Mouse (Mus musculus) neural tube, embryonic 11.5 days (tissue): ENCODE data around the gene Cfap126. TPM values are rescaled to one million over a fixed set of nuclear protein-coding genes. Genes with fewer than 3 reads are reported as not detected.

Source experiments
- ATAC-seq: fragments of 200-750 bp; cut with Nextera tagmentation; 2 replicates; pipeline ENCODE4 v1.8.0; 2017; ENCODE audit warnings: moderate number of reproducible peaks, mild to moderate bottlenecking, moderate TSS enrichment, moderate library complexity; ENCODE audit not compliant: insufficient read depth, low FRiP score, low TSS enrichment
- DNase-seq: peaks from one replicate; pipeline ENCODE4 v3.0.0-alpha.2; 2015; ENCODE audit warnings: low spot score
- H3K27ac ChIP-seq: fragments of 300-500 bp; sonication (generic); 2 replicates; pipeline ENCODE4 v1.5.1; 2014; ENCODE audit warnings: low read depth, mild to moderate bottlenecking, low read length
- H3K27me3 ChIP-seq: fragments of 300-500 bp; sonication (generic); 2 replicates; pipeline ENCODE4 v1.6.1; 2014; ENCODE audit warnings: mild to moderate bottlenecking, low read length, mixed read lengths; ENCODE audit not compliant: control insufficient read depth, insufficient read depth
- H3K36me3 ChIP-seq: fragments of 300-500 bp; sonication (generic); 2 replicates; pipeline ENCODE4 v1.6.1; 2014; ENCODE audit warnings: mild to moderate bottlenecking, low read length, moderate library complexity, mixed read lengths; ENCODE audit not compliant: control insufficient read depth, insufficient read depth
- H3K4me1 ChIP-seq: fragments of 300-500 bp; sonication (generic); 2 replicates; pipeline ENCODE4 v1.6.1; 2014; ENCODE audit warnings: low read length, mixed read lengths; ENCODE audit not compliant: control insufficient read depth, insufficient read depth
- H3K4me2 ChIP-seq: fragments of 300-500 bp; sonication (generic); 2 replicates; pipeline ENCODE4 v1.6.1; 2014; ENCODE audit warnings: low read depth, mild to moderate bottlenecking, moderate library complexity
- H3K4me3 ChIP-seq: fragments of 300-500 bp; sonication (generic); 2 replicates; pipeline ENCODE4 v1.5.1; 2014; ENCODE audit warnings: low read depth, low read length
- H3K9ac ChIP-seq: fragments of 300-500 bp; sonication (generic); 2 replicates; pipeline ENCODE4 v1.6.1; 2014; ENCODE audit warnings: mild to moderate bottlenecking, low read length
- H3K9me3 ChIP-seq: fragments of 300-500 bp; sonication (generic); 2 replicates; pipeline ENCODE4 v1.6.1; 2016; ENCODE audit warnings: low read length; ENCODE audit not compliant: control insufficient read depth
- WGBS: fragments of 180-500 bp; shearing (Covaris S2); extraction: QIAGEN DNeasy Blood & Tissue Kit; methylation state at CpG from one replicate; pipeline ENCODE4 v1.1.7; 2014; 5-methylcytosine and 5-hydroxymethylcytosine counted together
- polyA plus RNA-seq: library from polyadenylated mRNA; unstranded; fragments of >200 nt; fragmentation: Nextera tagmentation; extraction: Ambion mirVana; gene quantifications from 2 replicates; pipeline ENCODE4 v1.2.1, GENCODE M21; 2014

Gene Cfap126
- polyA plus RNA-seq, 1 experiment from 2014 or later: 2.2 TPM

DNA sequence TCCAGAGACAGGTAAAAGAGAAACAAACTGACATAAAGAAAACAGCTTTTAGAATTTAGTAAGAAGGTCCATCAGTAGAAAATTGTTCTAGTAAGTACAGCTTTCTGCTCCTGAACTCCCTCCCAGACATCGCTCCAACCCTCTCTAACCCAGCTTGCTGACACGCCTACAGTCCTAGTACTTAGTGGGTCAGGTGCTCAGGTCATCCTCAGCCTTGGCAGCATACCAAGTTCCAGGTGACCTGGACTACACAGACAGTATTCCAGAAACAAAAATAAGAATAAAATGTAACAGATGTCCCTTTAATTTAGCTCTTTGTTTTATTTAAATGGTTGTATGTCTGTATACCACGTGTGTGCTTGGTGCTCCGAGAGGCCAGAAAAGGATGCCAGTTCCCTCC is 38.2 kb downstream of the Cfap126 start:
- H3K4me1 ChIP-seq: peaks cover 4% of the 10 kb centered on the region; the same call in 1 of the 2 replicates
- no peak overlapping the region for H3K9ac ChIP-seq
- H3K27ac ChIP-seq: no peak overlapping the region
- H3K36me3 ChIP-seq: no peaks in the 10 kb centered on the region
- ATAC-seq (no peak), DNase-seq (no peak)
- no peaks in the 10 kb centered on the region for H3K27me3 ChIP-seq
- 83% methylated on average over 4 of the region's 4 CpGs for WGBS
- H3K4me3 ChIP-seq: no peak overlapping the region
- H3K9me3 ChIP-seq: no peaks in the 10 kb centered on the region
- H3K4me2 ChIP-seq: no peak overlapping the region

GRCm38 (mm10) chr1:171156644-171157043 is 42.9 kb downstream of the Cfap126 start:
- 71% methylated on average over 3 of the region's 3 CpGs for WGBS
- Histone ChIP-seq H3K9ac (no peak overlapping the region), H3K27me3 (peaks cover 19% of the 10 kb centered on the region), H3K4me3 (no peak overlapping the region), H3K4me1 (no peaks in the 10 kb centered on the region), H3K27ac (no peak overlapping the region), H3K4me2 (no peak overlapping the region), H3K36me3 (no peaks in the 10 kb centered on the region), H3K9me3 (no peaks in the 10 kb centered on the region)
- ATAC-seq (no peak), DNase-seq (no peak)

DNA sequence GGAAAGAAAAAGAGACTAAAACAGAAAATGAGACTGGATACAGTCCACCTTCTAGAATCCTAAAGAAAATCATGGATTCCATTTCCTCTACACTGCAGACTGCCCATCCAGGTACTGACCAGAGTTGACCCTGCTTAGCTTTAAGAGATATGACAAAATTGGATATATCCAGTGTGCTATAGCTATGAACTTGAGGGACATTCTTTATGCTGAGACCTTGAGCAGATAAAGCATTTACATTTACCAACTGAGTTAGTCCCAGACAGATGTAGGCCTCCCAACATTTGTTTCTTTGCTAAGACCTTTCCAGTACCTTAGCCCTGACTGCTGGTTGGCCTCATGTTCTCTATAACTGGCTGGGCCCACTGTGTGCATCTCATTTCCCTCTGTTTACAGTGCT is 44.2 kb downstream of the Cfap126 start:
- H3K9me3 ChIP-seq: no peaks in the 10 kb centered on the region
- H3K4me1 ChIP-seq: no peaks in the 10 kb centered on the region
- DNase-seq (no peak), ATAC-seq (no peak)
- H3K4me3 ChIP-seq: no peak overlapping the region
- H3K36me3 ChIP-seq: no peaks in the 10 kb centered on the region
- H3K27me3 ChIP-seq: peaks cover 19% of the 10 kb centered on the region
- H3K4me2 ChIP-seq: no peak overlapping the region
- H3K9ac ChIP-seq: no peak overlapping the region
- no peak overlapping the region for H3K27ac ChIP-seq

- Histone ChIP-seq H3K27me3 (peaks cover 19% of the 10 kb centered on the region), H3K9ac (no peak overlapping the region), H3K36me3 (no peaks in the 10 kb centered on the region), H3K27ac (no peak overlapping the region), H3K4me1 (no peaks in the 10 kb centered on the region), H3K9me3 (no peaks in the 10 kb centered on the region), H3K4me2 (peak overlapping the region; percentile 29), H3K4me3 (peak overlapping the region; percentile 15; the same call in 1 of the 2 replicates)
- DNase-seq (no peak), ATAC-seq (no peak)
- WGBS: 2% methylated on average over 15 of the region's 15 CpGs
Observed at GRCm38 (mm10) chr1:171159485-171159975, 45.8 kb downstream of the Cfap126 start.

DNA sequence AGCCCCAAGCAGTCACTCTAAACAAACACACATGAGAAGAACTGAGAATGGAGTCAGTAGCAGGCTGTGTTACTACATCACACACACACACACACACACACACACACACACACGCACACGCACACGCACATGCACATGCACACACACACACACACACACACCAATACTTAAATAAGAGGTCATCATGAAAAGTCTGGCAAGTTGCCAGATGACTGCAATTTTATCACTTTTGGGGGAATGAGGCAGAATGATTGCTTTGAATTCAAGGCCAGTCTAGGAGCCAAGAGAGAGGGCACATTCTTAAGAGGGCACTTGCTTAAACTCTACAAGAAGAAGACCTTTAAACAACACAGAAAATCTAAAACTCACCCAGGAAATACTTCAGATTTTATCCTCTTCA is 48.8 kb downstream of the Cfap126 start:
- ATAC-seq: no peak

DNA sequence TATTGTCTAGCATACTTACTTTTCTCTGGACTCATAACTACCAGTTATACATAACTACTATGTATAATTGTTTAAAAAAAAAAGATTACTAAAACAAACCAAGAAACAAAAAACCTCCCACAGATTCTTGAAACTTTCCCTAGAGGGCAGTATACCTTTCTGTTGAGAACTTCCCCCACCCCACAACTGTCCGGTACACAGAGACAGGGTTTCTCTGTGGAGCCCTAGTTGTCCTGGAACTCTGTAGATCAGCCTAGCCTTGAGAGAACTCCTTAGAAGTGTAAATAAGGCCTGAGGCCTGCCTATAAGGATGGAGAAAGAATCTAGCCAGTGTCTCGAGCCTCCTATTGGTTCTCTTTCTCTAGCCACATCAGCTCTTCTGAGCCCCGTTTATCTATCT is 50.5 kb downstream of the Cfap126 start:
- WGBS: 29% methylated on average over 3 of the region's 3 CpGs
- ATAC-seq: no peak
- Histone ChIP-seq H3K9ac (no peak overlapping the region), H3K27me3 (peaks cover 11% of the 10 kb centered on the region), H3K4me2 (no peak overlapping the region), H3K4me3 (no peak overlapping the region), H3K4me1 (no peaks in the 10 kb centered on the region), H3K36me3 (no peaks in the 10 kb centered on the region), H3K27ac (no peak overlapping the region), H3K9me3 (no peaks in the 10 kb centered on the region)
- DNase-seq: no peak

More for the DNA sequence above, 48.8 kb downstream of the Cfap126 start:
- WGBS: 90% methylated on average over 3 of the region's 3 CpGs
- no peak for DNase-seq
- H3K27ac ChIP-seq: no peak overlapping the region
- no peak overlapping the region for H3K4me2 ChIP-seq
- H3K4me1 ChIP-seq: no peaks in the 10 kb centered on the region
- H3K27me3 ChIP-seq: peaks cover 19% of the 10 kb centered on the region
- H3K4me3 ChIP-seq: no peak overlapping the region
- no peak overlapping the region for H3K9ac ChIP-seq
- H3K36me3 ChIP-seq: no peaks in the 10 kb centered on the region
- H3K9me3 ChIP-seq: no peaks in the 10 kb centered on the region

DNA sequence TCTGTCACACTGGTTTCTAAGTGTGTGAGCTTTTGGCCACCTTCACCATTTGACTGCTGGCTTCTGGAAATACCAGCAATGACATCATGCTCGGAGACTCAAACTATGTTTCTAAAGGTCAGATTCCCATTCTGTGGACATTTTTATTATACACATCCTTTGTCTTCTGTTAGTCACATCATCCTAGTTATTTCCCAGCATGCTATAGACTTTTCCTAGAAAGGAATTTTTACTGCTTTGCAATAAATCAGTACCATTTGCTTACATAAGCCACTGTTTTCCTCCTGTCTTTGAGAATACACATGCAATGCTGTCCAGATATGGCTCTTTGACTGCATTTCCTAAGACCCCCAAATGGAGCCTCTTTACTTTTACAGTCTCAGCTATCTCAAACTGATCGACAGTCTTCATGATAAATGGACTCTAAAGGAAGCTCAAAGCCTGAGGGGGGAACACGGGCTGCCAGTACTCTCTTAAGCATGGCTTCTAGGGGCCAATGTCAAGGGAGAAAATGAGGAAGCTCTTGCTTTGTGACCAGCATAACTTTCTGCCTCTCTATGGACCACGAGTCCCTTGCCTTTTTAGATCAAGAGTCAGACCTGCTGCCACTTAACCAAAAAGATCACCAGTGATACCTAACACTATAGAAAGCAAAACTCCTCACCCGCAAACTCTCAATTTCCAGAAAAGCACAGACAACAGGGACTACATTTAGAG is 52.1 kb downstream of the Cfap126 start:
- no peaks in the 10 kb centered on the region for H3K9me3 ChIP-seq
- peaks cover 3% of the 10 kb centered on the region; the same call in 1 of the 2 replicates for H3K27me3 ChIP-seq
- no peak overlapping the region for H3K4me2 ChIP-seq
- no peak overlapping the region for H3K9ac ChIP-seq
- no peak overlapping the region for H3K27ac ChIP-seq
- whole genome bisulfite sequencing: 77% methylated on average over 5 of the region's 5 CpGs
- H3K4me3 ChIP-seq: no peak overlapping the region
- no peaks in the 10 kb centered on the region for H3K4me1 ChIP-seq
- no peak for ATAC-seq
- H3K36me3 ChIP-seq: no peaks in the 10 kb centered on the region
- no peak for DNase-seq

- no peaks in the 10 kb centered on the region for H3K9me3 ChIP-seq
- no peaks in the 10 kb centered on the region for H3K36me3 ChIP-seq
- no peak overlapping the region for H3K4me3 ChIP-seq
- DNase-seq (no peak), ATAC-seq (no peak)
- WGBS: 87% methylated on average over 12 of the region's 12 CpGs
- H3K9ac ChIP-seq: no peak overlapping the region
- no peaks in the 10 kb centered on the region for H3K27me3 ChIP-seq
- H3K4me2 ChIP-seq: no peak overlapping the region
- H3K27ac ChIP-seq: no peak overlapping the region
- H3K4me1 ChIP-seq: no peaks in the 10 kb centered on the region
Observed at GRCm38 (mm10) chr1:171168906-171169305, 55.2 kb downstream of the Cfap126 start.

- no peak overlapping the region for H3K4me2 ChIP-seq
- no peaks in the 10 kb centered on the region for H3K4me1 ChIP-seq
- H3K36me3 ChIP-seq: no peaks in the 10 kb centered on the region
- WGBS: 74% methylated on average over 3 of the region's 3 CpGs
- no peaks in the 10 kb centered on the region for H3K9me3 ChIP-seq
- no peak overlapping the region for H3K4me3 ChIP-seq
- DNase-seq: no peak
- no peak overlapping the region for H3K27ac ChIP-seq
- no peak overlapping the region for H3K9ac ChIP-seq
- no peaks in the 10 kb centered on the region for H3K27me3 ChIP-seq
- no peak for ATAC-seq
Observed at GRCm38 (mm10) chr1:171169913-171170312, 56.2 kb downstream of the Cfap126 start.
